Mouse (Mus musculus): ENCODE measurements around the gene Afap1.

Gene Afap1

DNA sequence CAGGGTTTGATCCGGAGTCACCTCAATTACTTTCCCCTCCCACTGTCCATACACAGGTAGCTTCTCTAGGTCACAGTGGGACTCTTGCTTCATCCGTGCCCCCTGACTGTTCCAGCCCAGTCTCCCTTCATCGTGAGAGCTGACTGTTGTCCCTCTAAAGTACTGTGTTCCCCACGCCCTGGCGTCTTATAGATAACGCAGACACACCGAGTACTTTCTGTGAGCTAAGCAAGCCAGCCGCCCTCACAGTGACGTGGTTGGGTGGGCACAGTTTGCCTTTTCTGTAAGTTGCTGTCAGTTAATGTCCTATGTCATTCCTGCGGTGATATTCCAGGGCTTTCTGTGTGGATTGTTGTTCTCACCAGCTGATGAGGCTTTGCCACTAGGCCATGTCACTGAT, 39.9 kb downstream of the Afap1 start:
- DNase-seq (ENCODE audit: low read depth, low spot score), result no peak

DNA sequence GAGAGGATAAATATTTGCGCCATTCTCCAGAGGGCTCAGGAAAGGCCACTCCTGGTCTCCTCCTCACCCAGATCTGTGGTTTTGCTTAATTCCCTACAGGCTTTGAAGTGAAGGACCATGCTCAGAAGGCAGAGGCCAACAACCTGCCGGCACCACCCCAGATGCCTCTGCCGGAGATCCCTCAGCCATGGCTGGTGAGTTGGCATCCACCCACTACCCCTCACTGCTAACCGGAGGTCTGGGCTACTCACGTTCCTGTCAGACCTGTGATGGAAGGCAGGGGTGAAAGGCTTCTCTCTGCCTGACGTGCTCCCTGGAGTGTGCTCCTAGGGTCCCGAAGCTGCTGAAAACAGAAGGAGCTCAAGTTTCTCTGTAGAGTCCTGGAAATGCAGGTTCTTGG, 42.8 kb downstream of the Afap1 start:
- no peak for DNase-seq (ENCODE audit: low read depth, low spot score)

DNA sequence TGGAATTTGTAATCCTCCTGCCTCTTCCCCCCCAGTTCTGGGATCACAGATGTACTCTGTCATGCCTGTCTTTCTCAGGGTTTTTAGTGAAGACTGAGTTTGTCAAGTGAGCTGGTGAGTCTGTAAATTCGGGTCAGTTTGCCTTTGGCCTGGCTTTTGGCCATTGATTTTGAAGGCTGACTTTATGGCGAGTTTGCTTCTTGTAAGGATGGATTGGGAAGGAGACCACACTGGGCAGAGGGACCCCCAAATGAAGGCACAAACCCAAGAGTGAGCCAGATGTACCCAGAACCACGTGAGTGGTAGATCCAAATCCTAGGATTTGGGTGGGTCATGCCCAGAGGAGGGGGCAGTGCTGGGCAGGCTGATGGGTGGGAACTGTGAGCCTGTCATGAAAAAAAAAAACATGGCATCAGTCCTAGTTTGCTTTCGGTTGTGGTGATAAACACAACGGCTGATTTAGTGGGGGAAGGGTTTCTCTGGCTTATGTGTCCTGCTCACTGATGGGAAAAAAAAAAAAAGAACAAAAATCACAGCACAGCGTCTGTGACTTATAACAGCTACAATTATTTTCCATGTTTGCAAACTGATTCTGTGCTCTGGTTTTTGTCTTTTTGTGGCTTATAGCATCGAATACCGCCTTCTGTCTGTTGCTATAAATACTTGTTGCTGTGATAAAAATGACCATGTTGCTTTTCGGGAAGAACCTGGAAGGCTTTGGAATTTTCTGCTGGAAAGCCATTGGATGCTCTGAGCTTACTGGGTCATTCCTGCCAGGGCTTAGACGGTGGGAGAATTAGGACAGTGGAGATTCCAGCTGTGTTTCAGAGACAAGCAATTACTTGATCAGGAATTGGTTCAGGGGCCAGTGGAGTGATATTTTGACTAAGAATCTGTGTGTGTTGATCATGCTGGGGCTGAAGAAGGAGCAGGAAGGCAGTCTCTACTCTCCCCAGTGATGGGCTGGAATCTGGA, 45.4 kb downstream of the Afap1 start:
- DNase-seq (ENCODE audit: low read depth, low spot score), result peak; percentile 38

DNA sequence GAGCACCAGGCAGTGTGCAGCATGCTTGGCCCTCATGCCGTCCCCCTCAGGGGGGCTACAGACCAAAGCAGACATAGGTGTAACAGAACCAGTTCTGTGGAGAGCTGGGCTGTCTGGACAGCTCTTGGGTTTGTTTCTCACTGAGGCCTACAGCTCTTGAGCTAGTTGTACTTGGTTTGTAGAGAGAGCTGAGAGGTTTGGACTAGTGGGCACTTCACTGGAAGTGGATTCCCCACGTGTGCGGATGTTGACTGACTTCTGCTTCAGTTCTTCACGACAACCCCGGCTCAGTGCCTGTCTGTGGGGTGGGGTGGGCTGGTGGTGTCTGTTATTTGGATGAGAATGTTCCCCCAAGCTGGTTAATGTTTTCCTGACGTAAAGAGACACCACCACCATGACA, 46.8 kb downstream of the Afap1 start:
- DNase-seq (ENCODE audit: low read depth, low spot score), result no peak

DNA sequence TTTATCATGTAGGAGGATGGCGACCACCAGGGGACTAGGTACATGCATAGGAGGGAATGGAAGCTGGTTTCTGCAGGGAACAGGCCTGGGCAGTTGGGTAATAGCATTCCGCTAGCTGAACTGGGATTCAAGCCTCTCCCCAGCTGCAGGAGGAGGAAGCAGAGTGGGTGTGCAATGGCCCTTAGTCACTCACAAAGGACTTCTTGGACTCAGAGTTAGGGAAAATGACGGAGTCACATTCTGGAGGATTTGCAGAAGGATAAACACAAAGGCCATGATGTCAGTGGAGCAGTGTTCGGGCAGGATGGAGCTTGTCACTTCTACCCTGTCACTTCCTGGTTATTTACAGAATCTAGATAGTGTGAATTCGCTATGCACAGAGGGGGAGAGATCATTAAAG, 50.4 kb downstream of the Afap1 start:
- no peak for DNase-seq (ENCODE audit: low read depth, low spot score)

DNA sequence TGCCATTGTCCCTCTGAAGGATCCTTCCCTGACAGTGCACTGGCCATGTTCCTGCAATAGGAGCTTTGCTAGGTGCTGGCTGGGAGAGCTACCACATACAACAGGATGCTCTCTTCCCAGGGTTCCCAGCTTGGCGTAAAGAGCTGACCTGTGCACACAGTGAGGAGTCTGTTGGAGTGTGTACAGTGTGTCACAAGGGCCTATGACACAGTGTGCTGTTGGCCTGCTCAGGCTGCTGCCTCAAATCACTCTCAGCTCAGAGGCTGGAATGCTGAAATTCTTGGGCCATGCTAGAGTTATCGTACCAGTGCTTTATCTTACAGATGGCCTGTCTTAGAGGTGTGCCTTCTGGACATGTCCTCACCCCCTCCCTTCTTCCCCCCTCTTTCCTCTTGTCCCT, 53.7 kb downstream of the Afap1 start:
- DNase-seq (ENCODE audit: low read depth, low spot score), result no peak

DNA sequence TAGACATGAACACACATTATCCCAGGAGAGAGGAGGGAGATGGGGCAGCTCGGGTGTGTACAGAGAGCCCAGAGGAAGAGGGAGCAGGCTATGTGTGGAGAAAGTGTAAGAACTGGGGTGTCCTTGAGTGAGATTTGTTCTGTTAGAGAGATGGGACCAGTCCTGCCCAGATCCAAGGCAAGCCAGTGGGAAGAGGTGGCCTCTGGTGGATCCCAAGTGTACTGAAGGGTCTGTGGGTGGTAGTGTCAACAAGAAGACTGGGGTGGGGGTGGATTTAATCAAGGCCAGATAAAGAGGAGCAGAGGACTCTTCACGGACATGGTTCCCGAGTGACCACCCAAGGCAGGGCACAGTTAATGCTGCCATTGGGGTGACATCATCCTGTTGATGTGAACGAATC, 54.3 kb downstream of the Afap1 start:
- DNase-seq (ENCODE audit: low read depth, low spot score), result no peak

DNA sequence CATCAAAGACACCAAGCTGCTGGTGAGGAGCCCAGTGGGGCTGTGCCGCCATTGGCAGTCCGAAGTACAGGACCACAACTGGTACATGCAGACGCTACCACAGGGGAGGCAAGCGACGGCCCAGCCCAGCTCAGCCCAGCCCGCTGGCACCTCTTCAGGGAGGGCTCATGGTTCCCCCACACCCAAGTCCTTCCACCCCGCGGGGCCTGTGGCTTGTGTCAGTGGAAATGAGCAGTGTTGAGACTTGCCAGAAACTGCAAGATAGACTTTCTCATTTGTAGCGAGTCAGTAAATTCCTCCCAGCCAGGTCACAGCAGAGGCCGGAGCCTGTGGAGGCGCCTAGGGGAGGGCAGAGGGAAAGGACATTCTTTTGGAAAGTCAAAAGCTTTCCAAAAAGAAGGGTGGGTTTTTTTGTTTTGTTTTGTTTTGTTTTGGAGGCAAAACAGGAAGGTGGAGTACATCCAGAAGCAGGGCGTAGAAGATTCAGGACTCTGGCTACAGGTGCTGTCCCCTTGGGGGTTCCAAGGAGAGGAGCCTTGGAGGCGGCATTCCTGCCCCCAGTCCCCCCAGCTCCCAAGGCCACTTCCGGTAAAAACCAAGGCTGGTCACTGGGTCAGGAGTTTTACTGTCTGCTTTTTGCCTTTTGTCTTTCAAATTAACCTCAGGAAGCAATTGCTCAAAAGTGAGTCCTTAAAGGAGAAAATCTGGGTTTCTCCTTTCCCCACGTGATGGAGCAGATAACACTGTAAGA, 55.3 kb downstream of the Afap1 start:
- DNase-seq (ENCODE audit: low read depth, low spot score), result no peak

DNA sequence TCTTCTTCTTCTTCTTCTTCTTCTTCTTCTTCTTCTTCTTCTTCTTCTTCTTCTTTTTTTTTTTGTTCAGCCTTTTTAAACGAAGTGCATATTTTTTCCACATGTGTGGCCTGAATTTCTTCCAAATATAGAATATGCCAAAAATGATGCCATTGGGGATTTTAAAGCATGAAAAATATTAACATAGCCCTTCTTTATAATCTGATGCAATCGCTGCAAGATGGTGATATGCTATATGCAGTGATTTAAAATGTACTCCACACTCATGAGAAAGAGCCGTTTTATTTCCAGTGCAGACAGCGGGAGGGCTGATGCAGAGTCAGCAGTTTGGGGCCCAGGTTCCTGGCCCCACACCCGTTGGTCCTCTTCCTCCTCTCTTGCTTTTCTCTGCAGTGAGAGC, 55.9 kb downstream of the Afap1 start:
- no peak for DNase-seq (ENCODE audit: low read depth, low spot score)

DNA sequence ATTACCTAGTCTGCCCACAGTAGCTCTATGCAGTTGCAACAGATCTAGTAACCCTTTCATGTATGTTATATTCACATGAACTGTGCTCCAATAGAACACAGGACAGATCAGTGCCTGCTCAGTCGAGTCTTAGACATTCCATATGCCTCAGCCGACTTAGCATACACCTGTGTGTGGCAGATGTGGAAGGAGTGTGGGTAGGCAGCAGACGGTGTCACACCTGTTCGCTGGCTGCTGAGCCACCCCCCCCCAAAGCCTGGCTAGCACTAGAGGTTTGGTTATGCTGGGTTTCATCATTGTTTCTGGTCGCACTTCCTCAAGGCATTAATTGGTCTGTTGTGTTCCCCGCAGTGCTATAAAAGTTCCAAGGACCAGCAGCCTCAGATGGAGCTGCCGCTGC, 57.4 kb downstream of the Afap1 start:
- no peak for DNase-seq (ENCODE audit: low read depth, low spot score)

DNA sequence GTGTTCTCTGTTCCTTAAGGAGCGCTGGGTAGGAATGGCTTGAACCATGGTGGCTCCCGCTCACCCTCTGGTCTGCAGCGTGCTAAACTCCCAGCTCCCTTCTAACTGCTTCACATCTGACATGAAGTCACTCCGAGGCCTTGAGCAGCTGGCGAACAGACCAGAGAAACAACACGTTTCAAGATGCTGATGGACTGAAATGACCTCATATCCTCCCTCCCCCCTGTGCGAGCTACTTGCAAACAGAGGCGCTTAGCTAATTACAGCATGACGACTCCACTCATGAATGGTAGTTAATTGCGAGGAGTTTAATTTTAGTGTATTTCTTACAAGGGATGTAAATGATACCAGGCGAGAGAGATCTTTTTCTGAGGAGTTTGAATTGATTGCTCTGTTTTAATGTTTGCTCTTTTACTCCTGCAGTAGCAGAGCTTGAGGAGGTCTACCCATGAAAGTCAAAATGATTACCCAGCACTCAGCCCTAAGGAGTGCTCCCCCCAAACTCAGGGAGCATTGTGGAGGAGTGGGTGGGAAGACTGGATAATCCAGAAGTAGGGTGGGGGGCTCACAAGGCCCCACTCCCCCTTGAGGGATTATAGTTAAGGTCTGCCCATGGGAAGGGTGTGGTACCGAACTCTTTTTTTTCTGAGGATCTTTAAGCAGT, 61.1 kb downstream of the Afap1 start:
- peak; percentile 59 for DNase-seq (ENCODE audit: low read depth, low spot score)

DNA sequence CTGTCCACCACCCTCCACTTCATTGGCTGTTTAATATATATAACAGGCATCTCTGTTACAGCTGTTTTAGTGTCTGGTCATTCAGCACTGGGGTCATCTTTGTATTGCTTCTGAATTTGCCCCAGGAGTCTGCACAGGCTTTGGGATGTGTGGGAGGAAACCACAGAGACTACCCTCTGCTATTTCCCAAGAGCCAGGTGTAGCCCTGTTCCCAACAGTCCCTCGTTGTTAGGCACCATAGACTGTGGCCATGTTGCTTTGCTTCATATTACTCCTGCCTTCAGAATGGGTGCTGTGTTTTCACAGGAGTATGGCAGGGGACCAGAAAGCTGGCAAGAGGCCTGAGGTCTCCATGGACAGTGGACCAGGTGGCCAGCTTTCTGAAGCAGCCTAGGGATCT, 63.1 kb downstream of the Afap1 start:
- no peak for DNase-seq (ENCODE audit: low read depth, low spot score)

DNA sequence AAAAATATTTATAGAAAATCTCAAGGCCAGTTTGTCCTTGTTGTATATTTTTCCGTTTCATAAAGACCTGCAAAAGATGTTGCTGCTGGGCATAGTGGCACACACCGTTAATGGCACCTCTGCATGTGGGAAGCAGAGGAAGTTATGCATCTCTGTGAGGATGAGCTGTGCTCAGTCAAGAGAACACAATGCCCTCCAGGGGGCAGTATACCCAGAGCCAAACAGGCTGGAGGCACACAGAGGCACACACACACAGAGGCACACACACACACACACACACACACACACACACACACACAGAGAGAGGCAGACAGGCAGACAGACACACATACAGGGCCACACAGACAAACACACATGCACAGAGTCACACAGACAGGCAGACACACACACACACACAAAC, 65.6 kb downstream of the Afap1 start:
- no peak for DNase-seq (ENCODE audit: low read depth, low spot score)

DNA sequence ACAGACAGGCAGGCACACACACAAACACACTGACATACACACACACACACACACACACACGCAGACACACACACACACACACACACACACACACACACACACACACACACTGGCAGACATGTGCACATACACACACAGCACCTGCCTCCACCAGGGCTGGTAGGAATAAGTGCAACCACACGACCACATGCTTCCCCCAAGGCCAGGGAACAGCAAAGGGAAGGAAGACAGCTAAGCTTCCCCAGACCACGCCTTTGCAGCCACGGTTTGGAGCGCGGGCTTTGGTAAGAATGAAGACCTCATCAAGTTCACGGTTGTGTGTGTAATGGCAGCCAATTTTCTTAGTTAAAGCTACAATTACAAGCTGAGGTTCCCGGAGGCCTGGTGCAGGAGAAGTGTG, 67.0 kb downstream of the Afap1 start:
- DNase-seq (ENCODE audit: low read depth, low spot score), result no peak

DNA sequence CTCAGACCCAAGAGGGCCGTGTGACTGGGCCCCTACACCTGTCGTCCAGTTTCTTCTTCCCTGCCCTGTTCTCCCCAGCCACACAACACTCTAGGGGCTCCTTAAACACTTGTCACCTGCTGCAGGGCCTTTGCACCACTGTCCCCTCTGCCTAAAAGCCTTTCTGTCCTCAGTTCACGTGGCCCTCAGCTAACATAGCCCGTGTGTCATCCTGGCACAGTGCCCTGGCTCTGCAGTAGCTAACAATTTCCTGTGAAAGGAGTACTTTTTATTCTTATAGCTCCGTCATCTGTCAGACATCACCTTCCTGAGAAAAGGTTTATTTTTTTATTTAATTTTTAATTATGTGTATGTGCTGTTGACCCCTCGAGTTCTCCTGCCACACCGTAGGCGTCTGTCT, 68.2 kb downstream of the Afap1 start:
- no peak for DNase-seq (ENCODE audit: low read depth, low spot score)

DNA sequence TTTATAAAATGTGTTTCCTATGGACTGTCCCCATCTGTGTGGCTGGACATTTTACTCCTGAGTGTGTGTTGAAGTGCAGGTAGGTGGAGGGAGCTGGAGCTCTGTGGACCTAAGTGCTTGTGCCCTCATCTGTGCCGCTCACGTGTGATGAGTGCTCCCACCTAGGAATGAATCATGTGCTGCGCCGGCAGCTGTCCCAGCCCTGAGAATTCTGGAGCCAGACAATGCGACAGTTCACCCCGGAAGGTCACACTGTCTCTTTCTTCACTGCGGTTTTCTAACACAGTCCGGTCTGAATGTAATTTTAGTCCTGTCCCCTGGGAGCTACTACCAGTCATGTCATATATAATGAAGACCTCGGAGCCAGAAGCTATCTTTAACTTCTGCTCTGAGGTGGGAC, 70.5 kb downstream of the Afap1 start:
- DNase-seq (ENCODE audit: low read depth, low spot score), result no peak

DNA sequence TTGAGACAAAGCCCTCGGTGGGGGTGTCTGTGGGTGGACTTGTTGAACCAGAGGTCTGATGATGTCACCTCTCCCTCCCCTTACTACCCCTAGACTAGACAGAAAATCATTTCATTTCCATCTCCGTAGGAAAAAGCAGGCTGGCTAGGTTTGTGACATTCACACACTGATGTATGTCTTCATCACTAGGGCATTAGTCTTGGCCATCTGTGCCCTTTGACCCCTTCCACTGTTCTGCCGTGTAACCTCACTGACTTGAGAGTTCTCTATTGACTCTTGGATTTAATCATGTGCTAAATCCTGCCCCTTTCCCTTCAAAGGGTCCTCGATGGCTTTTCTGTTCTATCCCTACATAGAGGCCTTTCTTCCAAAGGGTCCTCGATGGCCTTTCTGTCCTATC, 71.9 kb downstream of the Afap1 start:
- DNase-seq (ENCODE audit: low read depth, low spot score), result no peak

DNA sequence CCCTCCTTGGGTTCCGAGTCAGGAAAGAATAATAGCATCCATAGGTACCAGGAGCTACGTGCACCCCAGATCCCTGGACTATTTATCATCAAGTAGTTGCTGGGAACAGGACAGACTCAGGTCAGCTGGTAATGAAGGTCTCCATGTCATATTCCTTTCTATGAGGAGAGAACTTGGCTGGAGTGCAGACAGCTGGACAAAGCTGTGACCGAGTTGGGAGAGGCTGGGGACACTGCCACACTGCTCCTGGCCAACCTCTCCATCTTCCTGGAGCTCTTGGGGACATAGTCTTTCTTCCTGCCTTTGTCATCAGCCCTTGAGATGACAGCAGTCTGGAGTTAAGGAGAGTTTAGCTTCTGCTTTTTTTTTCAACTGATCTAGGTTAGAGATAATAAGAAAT, 76.7 kb downstream of the Afap1 start:
- no peak for DNase-seq (ENCODE audit: low read depth, low spot score)

DNA sequence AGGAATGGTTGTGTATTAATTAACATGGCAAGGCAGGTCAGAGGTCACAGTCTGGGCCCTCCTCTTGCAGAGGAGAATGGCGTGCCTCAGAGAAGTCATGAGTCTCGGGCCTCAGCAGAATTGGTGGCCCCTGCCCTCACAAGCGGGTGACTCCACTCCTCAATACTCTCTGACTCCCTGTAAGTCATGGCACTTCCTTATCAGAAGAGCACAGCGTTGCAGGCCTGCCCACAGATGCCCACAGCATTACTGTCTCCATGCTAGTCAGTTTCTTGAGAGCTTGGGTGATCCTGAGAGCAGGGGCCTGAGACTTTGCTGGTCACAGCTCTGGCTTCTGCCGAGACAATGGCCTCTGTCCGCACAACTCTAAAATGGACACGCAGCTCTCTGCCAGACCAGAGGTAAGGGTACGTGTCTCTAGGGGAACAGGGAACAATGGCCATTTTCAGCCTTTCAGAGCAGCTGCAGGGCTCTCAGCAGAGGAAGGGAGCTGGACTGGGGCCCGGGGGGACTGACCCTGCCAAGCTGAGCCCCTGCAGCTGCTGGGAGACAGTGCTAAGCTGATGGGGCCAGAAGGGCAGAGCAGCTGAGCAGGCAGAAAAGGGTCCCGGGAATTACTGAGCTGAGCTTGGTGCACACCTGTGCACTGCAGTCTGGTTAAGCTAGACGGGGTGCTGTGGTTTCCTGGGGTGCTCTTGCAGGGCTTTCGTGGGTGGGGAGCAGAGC, 77.4 kb downstream of the Afap1 start:
- peak; percentile 53 for DNase-seq (ENCODE audit: low read depth, low spot score)

DNA sequence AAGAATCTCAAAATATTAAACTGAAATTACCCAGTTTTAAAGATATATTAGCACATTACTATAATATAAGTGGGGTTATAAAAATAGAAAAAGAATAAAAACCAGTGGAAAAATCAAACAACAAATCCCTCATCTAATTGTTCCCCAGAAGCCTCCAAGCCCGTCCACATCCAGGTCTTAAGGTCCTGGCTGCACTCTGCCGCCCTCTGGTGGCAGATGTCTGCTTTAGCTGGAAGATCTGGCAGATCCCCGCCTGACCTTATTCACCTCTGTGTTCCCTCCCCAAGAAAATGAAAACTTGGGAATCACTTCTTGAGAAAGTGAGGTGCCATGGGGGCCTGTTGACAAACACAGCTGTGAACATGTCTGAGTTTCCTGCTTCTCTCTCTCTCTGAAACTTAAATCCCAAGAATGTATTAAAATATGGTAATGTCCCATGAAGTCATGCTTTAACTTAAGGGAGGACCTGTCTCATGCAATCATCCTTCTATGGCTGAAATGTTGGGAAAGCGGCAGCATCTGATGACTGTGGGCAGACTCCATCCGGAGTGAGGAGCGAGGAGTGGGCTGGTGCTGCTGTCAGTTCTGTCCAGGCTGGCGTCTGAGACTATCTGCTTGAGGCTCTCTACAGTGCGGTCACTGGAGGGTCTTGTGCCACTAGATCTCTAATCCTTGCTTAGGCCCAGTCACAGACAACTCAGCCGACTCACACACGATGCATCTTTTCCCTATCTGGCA, 78.9 kb downstream of the Afap1 start:
- DNase-seq (ENCODE audit: low read depth, low spot score), result peak; percentile 40

DNA sequence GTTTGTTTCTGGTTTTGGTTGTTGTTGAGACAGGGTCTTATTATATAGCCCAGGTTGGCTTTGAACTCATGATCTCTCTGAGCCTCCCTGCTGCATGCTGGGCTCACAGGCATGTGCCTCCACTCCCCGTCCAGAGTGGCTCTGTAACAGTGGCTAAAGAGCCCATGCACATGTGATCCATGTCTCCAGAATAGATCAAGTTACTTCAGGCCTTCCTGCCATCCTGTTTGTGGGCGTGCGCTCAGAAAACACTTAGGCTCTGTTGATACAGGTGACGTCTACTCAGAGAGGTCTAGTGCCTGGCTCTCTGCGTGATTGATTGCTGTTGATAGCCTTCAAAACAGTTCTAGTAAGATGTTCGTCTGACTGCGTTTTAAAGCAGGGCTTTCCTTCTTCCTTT, 79.6 kb downstream of the Afap1 start:
- no peak for DNase-seq (ENCODE audit: low read depth, low spot score)
